Mouse (Mus musculus) midbrain, embryonic 14.5 days (tissue): Measurements from ENCODE around the gene Stxbp2. TPM values are rescaled to one million over a fixed set of nuclear protein-coding genes. Genes with fewer than 3 reads are reported as not detected.

Experiments used
- ATAC-seq: fragments of 200-750 bp; cut with Nextera tagmentation; 2 replicates; pipeline ENCODE4 v1.8.0; 2017; ENCODE audit warnings: moderate number of reproducible peaks, moderate library complexity; ENCODE audit not compliant: low FRiP score, low TSS enrichment
- DNase-seq: peaks from one replicate; pipeline ENCODE4 v3.0.0-alpha.2; 2015
- H3K27ac ChIP-seq: fragments of 300-500 bp; sonication (generic); replicated peaks from 2 replicates; pipeline ENCODE4 v1.5.1; 2014; ENCODE audit warnings: mild to moderate bottlenecking, low read depth, low read length, moderate library complexity
- H3K27me3 ChIP-seq: fragments of 300-500 bp; sonication (generic); 2 replicates; pipeline ENCODE4 v1.6.1; 2014; ENCODE audit warnings: low read length, control low read depth, mixed read lengths; ENCODE audit not compliant: control insufficient read depth, insufficient read depth
- H3K36me3 ChIP-seq: fragments of 300-500 bp; sonication (generic); 2 replicates; pipeline ENCODE4 v1.6.1; 2014; ENCODE audit warnings: low read length, control low read depth; ENCODE audit not compliant: control insufficient read depth, insufficient read depth
- H3K4me1 ChIP-seq: fragments of 300-500 bp; sonication (generic); 2 replicates; pipeline ENCODE4 v1.6.1; 2014; ENCODE audit warnings: mild to moderate bottlenecking, antibody characterized with exemption, low read length, control low read depth; ENCODE audit not compliant: control insufficient read depth, insufficient read depth
- H3K4me2 ChIP-seq: fragments of 300-500 bp; sonication (generic); 2 replicates; pipeline ENCODE4 v1.6.1; 2014; ENCODE audit warnings: mild to moderate bottlenecking, low read length, moderate library complexity
- H3K4me3 ChIP-seq: fragments of 300-500 bp; sonication (generic); replicated peaks from 2 replicates; pipeline ENCODE4 v1.5.1; 2014; ENCODE audit warnings: low read depth, low read length
- H3K9ac ChIP-seq: fragments of 300-500 bp; sonication (generic); replicated peaks from 2 replicates; pipeline ENCODE4 v1.6.1; 2014; ENCODE audit warnings: mild to moderate bottlenecking, low read length, moderate library complexity
- H3K9me3 ChIP-seq: fragments of 300-500 bp; sonication (generic); 2 replicates; pipeline ENCODE4 v1.6.1; 2016; ENCODE audit warnings: low read length, control low read depth, mixed read lengths; ENCODE audit not compliant: control insufficient read depth
- WGBS: fragments of 180-500 bp; shearing (Covaris S2); extraction: QIAGEN DNeasy Blood & Tissue Kit; methylation state at CpG from one replicate; pipeline ENCODE4 v1.1.7; 2014; 5-methylcytosine and 5-hydroxymethylcytosine counted together
- polyA plus RNA-seq: library from polyadenylated mRNA; unstranded; fragments of >200 nt; fragmentation: Nextera tagmentation; extraction: Ambion mirVana; gene quantifications from 2 replicates; pipeline ENCODE4 v1.2.1, GENCODE M21; 2014

Stxbp2 gene
- polyA plus RNA-seq, 1 experiment from 2014 or later = 26.6 TPM

- WGBS = 92% methylated on average over 5 of the region's 5 CpGs
- Histone ChIP-seq H3K4me3 (no peak overlapping the region), H3K9me3 (no peaks in the 10 kb centered on the region), H3K9ac (no peak overlapping the region), H3K27ac (no peak overlapping the region), H3K27me3 (no peaks in the 10 kb centered on the region), H3K4me1 (peaks cover 6% of the 10 kb centered on the region), H3K4me2 (no peak overlapping the region), H3K36me3 (peaks cover 42% of the 10 kb centered on the region)
- DNase-seq (no peak), ATAC-seq (no peak)
These were observed 51.7 kb downstream of the Stxbp2 start for GRCm38 (mm10) chr8:3682435-3682834.

GRCm38 (mm10) chr8:3683408-3684176 is 52.8 kb downstream of the Stxbp2 start:
- ATAC-seq (no peak), DNase-seq (no peak)
- no peaks in the 10 kb centered on the region for H3K9me3 ChIP-seq
- H3K27ac ChIP-seq = no peak overlapping the region
- 73% methylated on average over 6 of the region's 6 CpGs for WGBS
- H3K9ac ChIP-seq = no peak overlapping the region
- H3K27me3 ChIP-seq = no peaks in the 10 kb centered on the region
- H3K4me2 ChIP-seq = no peak overlapping the region
- no peaks in the 10 kb centered on the region for H3K4me1 ChIP-seq
- peaks cover 42% of the 10 kb centered on the region for H3K36me3 ChIP-seq
- H3K4me3 ChIP-seq = no peak overlapping the region

GRCm38 (mm10) chr8:3684530-3684929 is 53.8 kb downstream of the Stxbp2 start:
- H3K27me3 ChIP-seq = no peaks in the 10 kb centered on the region
- no peak for ATAC-seq

GRCm38 (mm10) chr8:3685422-3685821 is 54.7 kb downstream of the Stxbp2 start:
- Histone ChIP-seq H3K27me3 (no peaks in the 10 kb centered on the region), H3K9ac (no peak overlapping the region), H3K36me3 (peaks cover 24% of the 10 kb centered on the region), H3K27ac (no peak overlapping the region), H3K4me3 (no peak overlapping the region), H3K4me2 (no peak overlapping the region), H3K4me1 (no peaks in the 10 kb centered on the region), H3K9me3 (no peaks in the 10 kb centered on the region)
- ATAC-seq (no peak), DNase-seq (no peak)
- WGBS = 74% methylated on average over 4 of the region's 5 CpGs

More at GRCm38 (mm10) chr8:3684530-3684929, 53.8 kb downstream of the Stxbp2 start:
- Histone ChIP-seq H3K36me3 (peaks cover 33% of the 10 kb centered on the region), H3K9me3 (no peaks in the 10 kb centered on the region), H3K9ac (no peak overlapping the region), H3K27ac (no peak overlapping the region), H3K4me2 (no peak overlapping the region), H3K4me1 (no peaks in the 10 kb centered on the region), H3K4me3 (no peak overlapping the region)
- no peak for DNase-seq

GRCm38 (mm10) chr8:3687537-3687936 is 56.8 kb downstream of the Stxbp2 start:
- H3K27me3 ChIP-seq = no peaks in the 10 kb centered on the region
- ATAC-seq (no peak), DNase-seq (no peak)
- H3K4me2 ChIP-seq = no peak overlapping the region
- no peak overlapping the region for H3K27ac ChIP-seq
- peaks cover 8% of the 10 kb centered on the region for H3K36me3 ChIP-seq
- no peaks in the 10 kb centered on the region for H3K4me1 ChIP-seq
- 80% methylated on average over 6 of the region's 6 CpGs for WGBS
- H3K4me3 ChIP-seq = no peak overlapping the region
- no peaks in the 10 kb centered on the region for H3K9me3 ChIP-seq
- H3K9ac ChIP-seq = no peak overlapping the region

GRCm38 (mm10) chr8:3690774-3691173 is 60.0 kb downstream of the Stxbp2 start:
- WGBS = 75% methylated on average over 3 of the region's 3 CpGs
- Histone ChIP-seq H3K36me3 (no peaks in the 10 kb centered on the region), H3K4me1 (no peaks in the 10 kb centered on the region), H3K9me3 (no peaks in the 10 kb centered on the region), H3K27ac (no peak overlapping the region), H3K27me3 (no peaks in the 10 kb centered on the region), H3K4me3 (no peak overlapping the region), H3K4me2 (no peak overlapping the region), H3K9ac (no peak overlapping the region)
- ATAC-seq (no peak), DNase-seq (no peak)

Other genes with a start within 250 kb of the Stxbp2 start
- 12.5 and 13.2 TPM in 2 replicates for gene Arhgef18, start 237.9 kb upstream of the Stxbp2 start, polyA plus RNA-seq
- gene Pex11g, start 163.3 kb upstream of the Stxbp2 start, polyA plus RNA-seq = 3.2 and 3.9 TPM in 2 replicates
- 0.18 and 0.58 TPM in 2 replicates for gene Tex45, start 160.1 kb upstream of the Stxbp2 start, polyA plus RNA-seq
- 53.0 and 80.8 TPM in 2 replicates for gene Zfp358, start 137.8 kb upstream of the Stxbp2 start, polyA plus RNA-seq
- 76.7 and 78.9 TPM in 2 replicates for gene Mcoln1, start 130.5 kb upstream of the Stxbp2 start, polyA plus RNA-seq
- 26.4 and 31.1 TPM in 2 replicates for gene Pnpla6, start 115.6 kb upstream of the Stxbp2 start, polyA plus RNA-seq
- gene C330021F23Rik, start 63.0 kb upstream of the Stxbp2 start, polyA plus RNA-seq = 0.27 and 0.70 TPM in 2 replicates
- 43.1 and 49.0 TPM in 2 replicates for gene Camsap3, start 43.7 kb upstream of the Stxbp2 start, polyA plus RNA-seq
- gene Xab2, start 9.6 kb upstream of the Stxbp2 start, polyA plus RNA-seq = 47.5 and 51.1 TPM in 2 replicates
- 95.5 and 103 TPM in 2 replicates for gene Pet100, start 9.4 kb upstream of the Stxbp2 start, polyA plus RNA-seq
- 6.5 and 12.4 TPM in 2 replicates for gene Pcp2, start 5.4 kb upstream of the Stxbp2 start, polyA plus RNA-seq
- 0.70 TPM in 1 of 2 replicates, not detected in the other for gene Retn, start 24.8 kb downstream of the Stxbp2 start, polyA plus RNA-seq
- 0.14 TPM in 1 of 2 replicates, not detected in the other for gene Mcemp1, start 34.8 kb downstream of the Stxbp2 start, polyA plus RNA-seq
- 16.4 and 28.1 TPM in 2 replicates for gene Fcor, start 41.4 kb downstream of the Stxbp2 start, polyA plus RNA-seq
- 48.0 and 56.9 TPM in 2 replicates for gene Trappc5, start 45.3 kb downstream of the Stxbp2 start, polyA plus RNA-seq
- gene Fcer2a, start 63.2 kb downstream of the Stxbp2 start, polyA plus RNA-seq = 0.32 and 0.38 TPM in 2 replicates
- not detected in 2 replicates for gene Clec4g, start 89.7 kb downstream of the Stxbp2 start, polyA plus RNA-seq
- not detected in 2 replicates for gene Cd209a, start 118.0 kb downstream of the Stxbp2 start, polyA plus RNA-seq
- not detected in 2 replicates for gene Cd209e, start 223.4 kb downstream of the Stxbp2 start, polyA plus RNA-seq
- gene Cd209d, start 247.6 kb downstream of the Stxbp2 start, polyA plus RNA-seq = not detected in 2 replicates